Mouse (Mus musculus): ENCODE data around the gene Acss1.
A peak's percentile ranks its signal among the peaks of the same experiment; 100 is the strongest.

The Acss1 gene

DNA sequence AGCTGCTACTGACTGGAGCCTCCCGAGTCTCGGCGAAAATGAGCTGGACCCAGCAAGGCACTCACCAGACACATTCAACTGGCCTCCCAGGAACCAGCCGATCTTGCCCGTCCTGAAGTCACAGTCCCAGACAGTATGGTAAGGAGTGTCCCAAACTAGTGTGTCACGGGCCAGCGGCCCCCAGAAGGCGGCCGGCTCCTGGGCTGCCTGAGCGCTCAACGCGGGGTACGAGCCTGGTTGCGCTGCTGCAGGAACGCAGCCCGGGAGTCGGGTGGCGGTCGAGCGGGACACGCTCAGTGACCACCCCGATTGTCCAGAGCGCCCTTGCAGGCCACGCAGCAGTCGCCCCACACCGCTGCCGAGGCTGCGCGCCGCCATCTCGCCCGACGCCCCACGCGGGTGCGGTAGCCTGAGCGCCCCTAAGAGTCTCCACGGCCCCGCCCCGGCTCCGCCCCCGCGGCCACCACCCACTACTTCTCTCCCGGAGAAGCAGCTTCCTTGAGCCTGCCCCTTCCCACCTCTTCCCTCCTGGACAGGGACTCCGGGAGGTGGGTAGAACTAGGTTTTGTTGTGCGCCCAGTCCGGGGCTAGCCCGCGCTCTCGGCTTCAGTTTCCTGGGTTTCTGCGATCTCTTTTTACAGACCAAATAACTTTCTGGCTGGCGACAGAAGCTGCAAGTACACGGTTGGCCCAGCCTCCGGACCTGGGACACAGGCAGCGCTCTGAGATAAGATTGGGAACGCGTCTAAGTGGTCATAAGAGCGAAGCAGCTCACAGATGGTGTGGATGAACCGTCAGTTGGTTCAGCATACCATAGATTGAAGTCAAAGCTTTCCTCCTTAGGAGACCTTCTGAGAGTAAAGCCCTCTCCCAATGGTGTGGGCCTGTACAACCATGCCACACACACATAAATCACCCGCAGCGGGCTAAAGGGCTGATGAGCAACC, at the start of gene Acss1:
Gene Acss1 (minus strand): TSS at position 681 of the 947 bp plus-strand sequence.
- DNase-seq (ENCODE audit: low spot score): peak; percentile 64

DNA sequence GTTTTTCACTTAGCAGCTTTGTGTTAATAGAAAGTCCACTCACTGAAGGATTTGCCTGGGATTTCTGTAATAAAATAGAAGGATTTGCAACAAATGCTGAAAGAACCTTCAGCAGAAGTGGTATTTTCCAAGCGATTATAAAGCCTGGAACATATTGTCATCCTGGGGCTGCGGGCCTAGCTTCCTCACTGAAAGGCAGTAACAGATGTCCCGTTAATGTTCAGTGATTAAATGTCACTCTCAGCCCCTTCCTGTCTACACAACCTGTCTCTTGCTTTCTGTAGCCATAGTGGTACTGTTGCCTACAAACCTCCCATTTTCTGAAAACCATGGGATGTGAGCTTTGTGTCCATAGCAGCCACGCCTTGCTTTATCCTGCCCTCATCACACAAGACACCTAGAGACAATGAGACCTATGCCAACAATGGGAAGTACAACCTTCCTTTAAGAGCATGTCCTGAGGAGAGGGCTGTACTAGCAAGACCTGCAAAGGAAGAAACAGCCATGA, 43.9 kb upstream of the Acss1 start:
- no peak for DNase-seq (ENCODE audit: low spot score)

DNA sequence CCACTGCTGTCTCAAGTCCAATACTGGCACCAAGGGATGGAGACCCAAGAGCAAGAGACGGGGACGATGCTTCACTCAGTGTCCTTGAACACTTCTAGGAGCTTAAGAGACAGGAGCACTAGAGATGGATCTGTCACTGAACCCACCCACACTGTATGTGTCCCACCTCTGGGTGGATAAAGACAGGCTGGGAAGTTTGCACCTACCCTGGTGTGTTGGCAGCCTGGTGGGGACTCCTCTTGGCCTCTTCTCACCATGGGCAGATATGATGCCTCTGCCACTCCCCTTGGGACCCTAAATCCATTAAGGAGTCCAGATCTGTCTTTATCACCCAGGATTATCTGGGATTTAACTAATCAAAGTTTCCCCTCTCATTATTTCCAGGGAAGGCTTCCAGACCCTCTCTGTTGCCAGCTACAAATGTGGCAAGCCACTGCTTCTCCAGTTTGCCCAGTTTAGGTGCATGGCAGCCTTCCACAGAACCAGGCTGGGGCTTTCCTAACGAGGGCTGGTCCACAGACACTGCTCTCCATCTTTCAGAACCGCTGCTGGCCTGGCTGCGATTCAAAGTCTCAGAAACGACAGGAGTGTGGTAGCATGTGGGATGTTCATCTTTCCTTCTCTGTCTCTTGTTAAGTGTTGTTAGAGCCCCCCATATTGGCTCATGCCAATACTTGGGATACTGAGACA, 23.3 kb upstream of the Acss1 start:
- DNase-seq (ENCODE audit: low spot score): no peak

DNA sequence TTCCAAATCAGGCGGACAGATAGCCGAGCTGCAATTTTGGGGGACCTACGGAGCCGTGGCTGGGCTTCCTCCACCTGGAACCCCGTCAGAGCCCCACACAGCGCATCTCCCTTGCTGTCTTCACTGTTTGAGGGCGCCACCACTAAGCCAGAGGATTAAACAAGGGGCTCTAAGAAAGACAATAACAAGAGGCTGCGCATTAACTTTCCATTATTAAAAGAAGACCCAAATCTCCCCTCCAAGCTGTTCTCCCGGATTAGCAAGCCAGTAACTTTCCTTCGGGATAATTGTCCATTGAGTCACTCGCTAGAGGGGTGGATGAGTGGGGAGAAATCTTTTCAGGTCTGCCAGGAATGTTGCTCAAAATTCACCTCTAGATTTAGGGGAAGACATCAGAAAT, 21.9 kb upstream of the Acss1 start:
- DNase-seq (ENCODE audit: low spot score): no peak

DNA sequence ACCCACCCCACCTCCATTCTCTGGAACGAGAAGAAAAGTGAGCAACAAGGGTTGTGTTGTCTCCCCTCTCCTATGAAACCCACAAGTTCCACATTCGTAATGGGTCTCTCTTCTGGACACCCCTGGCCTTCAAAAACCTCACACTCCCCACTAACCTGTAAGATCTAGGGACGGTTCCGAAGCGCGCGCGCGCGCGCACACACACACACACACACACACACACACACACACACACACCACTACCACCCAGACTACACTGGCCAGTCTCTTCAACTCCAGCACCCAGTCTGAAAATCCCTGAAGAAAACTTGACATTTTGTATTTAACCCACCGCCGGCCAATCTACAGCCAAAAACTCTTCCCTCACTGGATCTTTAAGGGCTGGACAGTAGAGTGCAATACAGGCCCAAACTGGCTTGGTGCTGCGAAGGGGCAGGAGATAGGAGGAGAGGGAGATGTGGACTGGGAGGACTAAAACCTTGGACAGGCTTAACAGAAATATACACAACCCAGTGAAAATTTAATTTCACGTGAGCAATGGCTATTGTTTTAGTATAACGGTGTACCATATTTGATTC, 21.0 kb upstream of the Acss1 start, which contains the start of gene Vsx1:
Gene Vsx1 (minus strand): TSS at position 138 of the 578 bp plus-strand sequence.
- DNase-seq (ENCODE audit: low spot score): no peak

DNA sequence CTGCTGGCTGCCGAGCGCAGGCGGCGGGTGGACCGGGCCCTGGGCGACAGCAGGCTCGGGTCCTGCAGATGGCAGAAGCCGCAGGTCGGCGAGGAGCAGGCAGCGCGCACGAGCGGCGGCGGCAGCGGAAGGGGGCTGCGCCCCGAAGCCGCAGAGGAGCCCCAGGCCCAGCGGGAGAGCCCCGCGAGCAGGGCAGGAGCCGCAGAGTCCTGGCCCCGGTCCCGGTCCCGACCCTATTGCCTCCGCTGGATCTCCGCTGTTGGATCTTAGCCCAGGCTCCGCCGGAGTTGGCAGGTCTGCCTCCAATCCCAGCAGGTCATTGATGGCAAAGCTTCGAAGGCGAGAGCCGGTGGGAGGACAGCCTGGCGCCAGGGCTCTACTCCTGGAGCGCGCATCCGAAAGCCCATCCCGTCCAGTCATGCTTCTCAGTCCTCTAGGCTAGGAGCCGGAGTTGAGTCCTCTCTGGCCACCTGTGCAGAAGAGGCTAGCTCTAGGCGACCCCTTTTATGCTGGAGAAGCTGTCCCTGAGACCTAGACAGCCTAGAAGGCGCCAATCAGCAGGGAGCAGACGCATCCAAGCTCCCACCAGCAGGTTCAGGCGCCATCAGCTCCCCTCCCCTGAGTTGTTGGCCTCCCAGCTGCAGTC, 20.4 kb upstream of the Acss1 start:
- no peak for DNase-seq (ENCODE audit: low spot score)

DNA sequence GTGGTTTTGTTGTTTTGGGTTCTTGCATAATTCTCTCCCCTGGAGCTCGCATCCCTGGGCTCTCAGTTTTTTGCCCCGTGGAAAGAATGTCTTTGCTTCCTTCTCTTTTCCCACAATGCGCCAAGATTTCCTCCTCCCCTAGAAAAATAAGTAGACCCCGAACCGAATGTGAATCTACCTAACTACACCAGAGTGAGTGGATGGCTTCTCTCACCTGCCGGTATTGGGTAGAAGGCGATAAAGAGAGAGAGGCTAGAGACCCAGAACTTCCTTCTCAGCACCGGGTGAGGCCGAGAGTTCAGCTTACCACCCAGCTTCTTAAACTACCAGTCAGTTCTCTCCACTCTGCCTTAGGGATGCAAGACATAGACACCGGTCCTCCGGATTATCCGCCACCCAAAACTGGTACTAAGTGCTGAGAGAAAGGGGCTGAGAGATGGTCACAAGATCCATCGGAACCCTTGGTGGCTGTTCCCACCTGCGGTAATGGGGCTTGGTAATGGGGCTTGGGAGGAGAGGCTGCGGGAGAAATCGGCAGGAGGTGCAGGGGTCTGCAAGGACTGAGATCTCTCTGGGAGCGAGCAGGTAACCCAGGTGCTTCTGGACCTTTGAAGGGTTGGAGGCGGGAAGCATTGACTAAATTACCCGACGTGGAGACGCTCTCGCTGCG, 19.7 kb upstream of the Acss1 start:
- no peak for DNase-seq (ENCODE audit: low spot score)

DNA sequence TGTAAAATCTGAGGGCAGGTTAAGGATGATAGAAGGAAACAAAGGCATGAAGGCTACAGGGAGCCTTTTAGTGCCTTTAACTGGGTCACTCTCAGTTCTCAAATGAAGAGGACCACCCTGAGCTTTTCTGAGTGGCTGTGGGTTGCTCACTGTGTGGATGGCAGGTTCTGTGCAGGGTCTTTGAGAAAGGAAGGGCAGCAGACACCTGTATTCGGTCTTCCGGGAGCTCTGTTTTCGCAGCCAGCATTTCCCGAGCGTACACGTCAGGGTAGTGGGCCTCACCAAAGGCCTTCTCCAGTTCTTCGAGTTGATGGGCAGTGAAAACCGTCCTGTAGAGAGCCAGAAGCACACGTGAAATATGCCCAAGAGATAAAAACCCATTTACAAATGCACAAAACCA, 17.1 kb upstream of the Acss1 start:
- DNase-seq (ENCODE audit: low spot score): no peak

DNA sequence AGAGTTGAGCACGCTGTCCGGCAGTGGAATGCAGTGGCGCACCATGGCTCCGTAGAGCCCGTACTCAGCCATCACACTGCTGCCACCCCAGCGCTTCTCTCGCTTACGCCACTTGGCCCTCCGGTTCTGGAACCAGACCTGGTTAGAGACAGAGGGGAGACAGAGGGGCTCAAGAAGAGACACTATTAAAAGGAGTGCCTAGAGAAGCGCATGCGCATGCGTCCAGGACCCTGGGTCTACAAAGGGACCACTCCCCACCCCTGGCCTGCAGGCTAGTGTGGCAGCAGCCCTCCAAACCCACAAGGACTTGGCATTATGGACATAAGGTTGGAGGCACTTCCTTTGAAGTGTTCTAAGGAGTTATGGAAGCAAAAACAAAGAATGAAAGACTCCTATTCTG, 16.2 kb upstream of the Acss1 start:
- DNase-seq (ENCODE audit: low spot score): no peak

DNA sequence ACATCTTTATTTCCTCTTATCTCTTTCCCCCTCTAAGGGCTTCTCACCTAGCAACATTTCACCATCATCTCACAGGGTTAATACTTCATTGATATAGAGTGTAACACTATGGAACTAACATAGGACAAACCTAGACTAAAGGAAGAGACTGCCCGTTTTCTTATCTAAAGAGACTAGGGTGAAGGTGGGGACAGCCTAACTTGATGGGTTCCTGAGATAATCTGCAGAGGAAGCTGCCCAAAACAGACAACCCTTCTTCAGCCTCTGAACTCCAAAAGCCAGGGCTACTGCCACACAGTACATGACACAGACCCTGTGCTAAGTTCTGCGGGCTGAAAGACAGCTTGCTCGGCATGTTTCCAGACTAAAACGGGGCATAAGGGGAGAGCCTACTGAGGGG, 13.3 kb upstream of the Acss1 start:
- no peak for DNase-seq (ENCODE audit: low spot score)

DNA sequence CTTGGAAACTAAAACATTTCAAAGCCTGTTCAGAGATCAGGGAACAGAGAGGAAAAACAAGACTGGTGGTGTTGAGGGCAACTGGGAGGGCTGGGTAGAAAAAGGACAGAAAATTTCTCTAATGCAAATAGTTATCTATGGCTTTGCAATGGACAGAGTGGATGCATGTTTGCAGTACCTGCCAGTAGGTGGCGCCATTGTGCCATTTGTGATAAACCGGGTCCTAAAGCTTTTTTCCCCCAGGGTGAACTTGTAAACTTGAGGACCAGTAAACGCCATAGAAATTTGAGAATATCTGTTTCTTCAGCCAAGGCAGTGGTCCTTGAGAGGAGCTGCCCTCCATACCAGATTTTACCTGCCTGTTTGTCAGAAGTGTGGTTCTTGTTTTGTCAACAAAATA, 10.1 kb upstream of the Acss1 start:
- DNase-seq (ENCODE audit: low spot score): peak; percentile 66

DNA sequence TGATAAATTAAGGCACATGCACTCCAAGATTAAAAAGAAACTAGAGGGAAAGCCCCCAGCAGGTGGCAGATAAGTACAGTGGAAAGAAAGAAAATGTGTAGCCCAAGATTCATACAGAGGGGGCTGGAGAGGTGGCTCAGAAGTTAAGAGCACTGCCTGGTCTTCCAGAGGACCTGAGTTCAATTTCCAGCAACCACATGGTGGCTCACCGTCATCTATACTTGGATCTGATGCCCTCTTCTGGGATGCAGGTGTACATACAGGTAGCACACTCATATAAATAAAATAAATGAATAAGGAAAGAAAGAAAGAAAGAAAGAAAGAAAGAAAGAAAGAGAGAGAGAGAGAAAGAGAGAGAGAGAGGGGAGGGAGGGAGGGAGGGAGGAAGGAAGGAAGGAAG, 7.2 kb upstream of the Acss1 start:
- no peak for DNase-seq (ENCODE audit: low spot score)

DNA sequence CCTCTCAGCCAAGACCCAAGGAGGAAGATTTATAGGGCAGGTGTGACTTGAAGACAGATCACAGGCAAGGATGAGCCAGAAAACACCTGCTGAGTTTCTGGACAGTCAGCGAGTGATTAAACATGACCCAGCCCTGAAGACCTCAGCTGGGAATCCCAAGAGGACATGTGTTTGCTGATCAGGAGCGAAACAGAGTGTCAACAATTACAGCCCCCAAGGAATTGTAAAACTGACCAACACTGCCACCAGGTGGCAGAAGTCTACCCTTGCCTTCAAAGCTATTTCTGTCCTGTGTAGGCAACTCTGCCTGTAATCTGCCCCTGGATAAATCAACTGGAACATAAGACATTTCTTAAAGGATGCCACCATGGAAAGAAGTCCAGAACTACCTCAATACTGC, 6.6 kb upstream of the Acss1 start:
- no peak for DNase-seq (ENCODE audit: low spot score)

DNA sequence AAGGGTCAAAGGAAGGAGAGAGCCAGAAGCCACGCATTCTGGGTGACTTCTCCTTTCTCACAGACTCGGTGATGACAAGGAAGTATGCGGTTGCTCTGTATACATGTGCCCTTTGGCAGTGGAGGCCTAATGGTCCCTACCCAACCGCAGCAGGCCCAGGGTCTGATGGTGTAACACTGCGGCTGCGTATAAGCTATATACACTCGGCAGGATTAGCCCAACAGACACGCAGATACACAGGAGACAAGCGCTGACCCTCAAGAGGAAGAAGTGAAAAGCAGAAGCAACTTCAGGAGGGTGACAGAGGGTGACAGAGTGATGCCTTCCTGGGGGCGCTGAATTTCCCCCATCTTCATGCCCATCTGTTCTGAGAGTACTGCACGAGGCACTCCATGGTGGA, 5.6 kb upstream of the Acss1 start:
- DNase-seq (ENCODE audit: low spot score): no peak

DNA sequence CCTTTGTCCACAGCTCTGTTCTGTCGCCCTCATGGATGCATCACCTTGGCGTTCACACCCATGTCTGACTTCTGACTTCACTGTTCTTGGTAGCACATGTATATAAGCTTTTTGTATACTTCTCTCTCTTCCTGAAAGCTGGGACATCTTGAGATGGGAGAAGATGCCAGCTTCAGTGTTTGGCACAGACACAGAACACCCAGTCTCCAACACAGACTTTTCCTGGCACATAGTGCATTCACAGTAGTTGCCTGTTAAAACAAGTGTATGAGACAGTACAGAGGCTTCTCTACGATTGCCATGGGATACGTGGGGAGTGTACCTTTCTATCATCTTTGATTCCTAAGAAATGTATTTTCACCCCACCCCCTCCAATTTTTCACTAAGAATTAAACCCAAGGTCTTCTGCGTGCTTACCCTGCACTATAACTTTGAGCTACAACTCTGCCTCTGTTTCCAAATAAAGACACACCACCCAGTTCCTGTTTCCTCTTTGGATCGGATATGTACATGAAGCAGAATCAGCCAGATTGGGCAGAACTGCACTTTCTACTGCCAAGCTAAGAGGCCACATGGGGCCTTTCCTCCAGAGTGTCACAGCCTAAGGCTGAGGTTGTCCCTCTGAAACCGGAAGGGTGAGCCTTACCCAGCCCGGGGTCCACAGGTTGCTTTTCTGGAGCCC, 3.5 kb upstream of the Acss1 start:
- no peak for DNase-seq (ENCODE audit: low spot score)

DNA sequence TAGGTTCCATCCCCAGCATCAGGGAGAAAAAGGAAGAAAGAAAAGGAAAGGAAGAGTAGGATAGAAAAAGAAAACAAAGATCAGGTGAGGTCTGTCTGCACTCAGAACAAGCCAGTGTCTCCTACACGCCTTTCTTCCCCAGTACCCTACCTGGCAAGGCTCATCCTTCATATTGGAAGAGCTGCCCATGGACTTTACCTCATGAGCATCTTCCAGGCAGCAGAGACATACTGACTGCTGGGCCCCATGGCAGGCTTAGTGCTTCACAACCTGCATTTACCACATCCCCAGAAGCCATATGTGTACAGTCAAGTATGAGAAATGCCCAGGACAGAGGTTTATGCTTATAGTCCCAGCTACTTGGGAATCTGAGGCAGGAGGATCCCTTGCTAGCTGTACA, 2.6 kb upstream of the Acss1 start:
- no peak for DNase-seq (ENCODE audit: low spot score)

DNA sequence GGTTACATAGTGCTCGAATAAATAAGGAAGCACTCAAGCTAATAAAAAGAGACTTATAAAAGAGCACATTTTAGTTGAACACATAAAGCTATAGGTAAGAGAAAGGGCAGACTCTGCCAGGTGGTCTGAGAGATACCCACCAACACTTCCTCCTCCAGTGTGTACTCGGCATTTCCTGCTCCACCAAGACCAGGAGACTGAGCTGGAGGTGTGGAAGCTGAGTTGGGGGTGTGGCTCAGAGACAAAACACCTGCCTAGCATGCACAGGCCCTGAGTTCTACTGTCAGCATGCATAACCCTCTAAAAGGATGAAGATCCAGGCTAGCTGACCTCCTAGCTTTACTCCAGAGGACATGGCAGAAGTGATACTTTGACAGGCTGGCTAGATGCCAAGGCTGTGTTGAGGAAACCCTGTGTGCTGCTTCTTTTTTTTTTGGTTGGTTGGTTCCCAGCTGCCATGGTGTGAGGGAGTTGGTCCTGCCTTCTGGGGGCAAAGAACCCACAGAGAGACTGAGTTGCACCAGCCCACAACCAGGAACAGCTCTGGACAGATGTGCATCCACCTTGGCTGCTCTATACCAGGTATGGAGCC, 1.2 kb upstream of the Acss1 start:
- DNase-seq (ENCODE audit: low spot score): no peak

DNA sequence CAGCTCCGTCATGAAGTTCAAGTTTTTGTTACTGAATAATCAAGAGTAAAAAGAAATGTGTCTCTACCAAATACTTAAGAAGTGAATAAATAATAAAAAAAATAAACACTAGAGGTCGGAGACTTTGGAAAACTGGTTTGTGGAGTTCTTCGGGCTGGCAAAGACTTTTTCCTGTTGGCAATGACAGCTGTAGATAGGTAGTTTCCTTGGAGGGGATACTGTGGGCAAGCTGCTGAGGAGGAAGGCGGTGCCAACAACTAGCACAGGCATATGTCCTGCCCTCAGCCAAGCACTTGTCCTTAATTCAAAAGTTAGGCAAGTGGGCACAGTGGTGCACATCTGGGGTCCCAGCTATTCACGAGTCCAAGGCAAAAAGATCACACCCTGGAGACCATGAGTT, 656 bp upstream of the Acss1 start:
- no peak for DNase-seq (ENCODE audit: low spot score)

DNA sequence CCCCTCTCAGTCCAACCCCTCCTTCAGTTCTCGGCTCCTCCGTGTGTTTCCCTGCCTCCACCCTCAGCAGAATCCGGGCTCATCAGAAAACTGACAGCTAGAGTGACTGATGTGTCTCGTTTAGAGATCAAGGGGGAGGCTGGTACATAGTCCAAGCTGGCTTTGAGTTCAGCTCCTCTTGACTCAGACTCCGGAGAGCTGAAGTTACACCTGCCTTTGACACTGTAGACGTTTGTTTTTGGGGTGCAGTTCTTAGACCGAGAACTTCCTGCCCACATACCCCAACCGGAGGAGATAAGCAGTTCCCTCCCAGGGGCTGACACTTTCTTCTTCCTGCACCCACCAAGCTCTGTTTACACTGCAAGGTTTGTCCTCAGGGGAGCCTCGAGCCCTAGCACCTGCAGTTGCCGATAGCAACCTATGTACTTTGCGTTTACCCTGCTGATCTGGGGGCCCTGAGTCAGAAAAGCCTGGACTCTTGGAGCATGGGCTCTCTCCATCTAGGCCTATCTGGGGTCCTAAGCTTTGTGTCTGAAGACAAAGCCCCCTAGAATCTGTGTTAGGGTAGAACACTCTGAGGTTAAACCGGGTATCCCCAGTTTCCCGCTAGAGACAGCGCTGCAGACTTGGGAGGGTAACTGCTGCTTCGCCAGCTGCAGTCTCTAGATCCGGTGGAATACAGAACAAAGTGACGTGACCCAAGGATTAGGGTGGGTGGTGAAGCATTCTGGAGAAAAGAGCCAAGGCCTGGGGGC, 1.1 kb downstream of the Acss1 start:
- no peak for DNase-seq (ENCODE audit: low spot score)

DNA sequence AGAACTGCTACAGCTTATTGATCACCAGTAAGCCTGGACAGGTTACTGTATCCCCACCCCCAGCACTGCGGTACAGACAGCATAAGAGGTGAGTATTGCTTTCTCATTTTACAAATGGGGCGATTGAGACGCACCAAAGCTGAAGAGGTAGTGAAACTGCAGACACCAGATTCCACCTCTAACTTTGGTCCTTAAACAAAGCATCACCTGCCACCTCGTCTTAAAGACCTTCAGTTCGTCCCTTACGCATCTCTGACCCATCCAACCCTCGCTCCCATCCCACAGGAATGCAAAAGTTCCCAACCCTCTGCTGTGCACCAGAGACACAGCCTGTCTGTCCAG, 1.6 kb downstream of the Acss1 start:
- DNase-seq (ENCODE audit: low spot score): no peak

All from testis, postnatal 14 days (tissue).